In genomic region chr10:43818623-43819022, GRCm38 (mm10) we compare ENCODE assay signal across 20 mouse cellular contexts.
DNase-seq lines count a peak whose midpoint lies in the region; ATAC-seq and TF ChIP-seq lines count a peak whose summit lies in the region.
"Had no signal": no experiment of that assay in that cellular context is flagged by ENCODE, and none has a peak within 500 bp of the region (broad histone marks: within the 10 kb centered on the region; RNA-seq: fewer than 3 reads in every experiment).

No protein-coding gene starts in this region.

- H3K79me2 ChIP-seq in MEL (ENCODE audit: control insufficient read depth, insufficient read depth, low read length, poor library complexity): no peaks in the 10 kb centered on the region

- H3K27ac ChIP-seq in spleen, adult 2 months (ENCODE audit: insufficient read depth, low read length): peak overlapping the region; percentile 99
- no peak overlapping the region for H3K27ac ChIP-seq in MEL (ENCODE audit: control insufficient read depth, low read depth, low read length)
- H3K27ac ChIP-seq: embryonic facial prominence, embryonic 13.5 days; forebrain, embryonic 12.5 days; hindbrain, embryonic 12.5 days had no signal

- no peaks in the 10 kb centered on the region for H3K9me3 ChIP-seq in MEL (replicated peaks; ENCODE audit: insufficient read depth, low read length)
- H3K9me3 ChIP-seq: embryonic facial prominence, embryonic 13.5 days; forebrain, embryonic 12.5 days; G1E; heart, embryonic 12.5 days; hindbrain, embryonic 12.5 days had no signal

- no peak for TF ChIP-seq CTCF in spleen, adult 2 months (IDR thresholded peaks at IDR 0.05; ENCODE audit: extremely low read depth, insufficient read depth, insufficient read length, insufficient replicate concordance)
- TF ChIP-seq CTCF in MEL (IDR thresholded peaks at IDR 0.05 in 2 of 3, conservative IDR thresholded peaks at IDR 0.05 in 1 of 3; ENCODE audit: control insufficient read depth in 1 of 3, insufficient read depth in 1 of 3, low read depth in 2 of 3, low read length in 3 of 3, poor library complexity in 1 of 3, severe bottlenecking in 1 of 3): no peak

- no peak for TF ChIP-seq RAD21 in MEL (IDR thresholded peaks at IDR 0.05; ENCODE audit: low read depth, low read length)

- H3K36me3 ChIP-seq in spleen, adult 2 months (ENCODE audit: control insufficient read depth, insufficient read depth, low read length): no peaks in the 10 kb centered on the region
- H3K36me3 ChIP-seq in MEL (ENCODE audit: control insufficient read depth in 1 of 2, insufficient read depth in 2 of 2, low read length in 2 of 2): peaks cover 0 to 7% of the 10 kb centered on the region in 2 experiments; a peak in 2 of 4 replicates
- H3K36me3 ChIP-seq in splenic B cell, adult 2 months (ENCODE audit: control insufficient read depth, insufficient read depth, low read length, poor library complexity, severe bottlenecking): no peaks in the 10 kb centered on the region
- H3K36me3 ChIP-seq: embryonic facial prominence, embryonic 13.5 days; forebrain, embryonic 12.5 days; G1E; heart, embryonic 12.5 days; hindbrain, embryonic 12.5 days had no signal

- no peaks in the 10 kb centered on the region for H3K27me3 ChIP-seq in spleen, adult 2 months (ENCODE audit: control insufficient read depth, insufficient read depth, low read length)
- H3K27me3 ChIP-seq in MEL (ENCODE audit: control insufficient read depth in 1 of 2, insufficient read depth in 2 of 2, low read length in 2 of 2): no peaks in the 10 kb centered on the region
- H3K27me3 ChIP-seq in splenic B cell, adult 2 months (ENCODE audit: control insufficient read depth, insufficient read depth, low read length, poor library complexity, severe bottlenecking): no peaks in the 10 kb centered on the region; the same call in 1 of the 2 replicates
- H3K27me3 ChIP-seq: embryonic facial prominence, embryonic 13.5 days; forebrain, embryonic 12.5 days; heart, embryonic 12.5 days; hindbrain, embryonic 12.5 days had no signal

- DNase-seq in spleen, adult 2 months (ENCODE audit: low read depth in 1 of 2, low spot score in 2 of 2): peak in 1 of 2 experiments; percentile 57
- DNase-seq in spleen, postnatal 14 days (ENCODE audit: low spot score in 2 of 2): no peak
- peak; percentile 51 for DNase-seq in MEL (ENCODE audit: low read depth, low spot score)
- peak; percentile 72 for DNase-seq in splenic B cell, adult 2 months (ENCODE audit: low read depth, low spot score)
- no peak for DNase-seq in heart, postnatal 4 days
- DNase-seq in adrenal gland, postnatal 14 days: no peak
- DNase-seq: adrenal gland, postnatal 10 days; cerebellum, adult 2 months; cerebellum, postnatal 14 days; forebrain, postnatal 0 days; gastrocnemius, postnatal 14 days; heart, postnatal 36 days had no signal

- 7% methylated on average over 5 of the region's 5 CpGs for WGBS in spleen, adult 2 months

- H3K4me1 ChIP-seq in spleen, adult 2 months (ENCODE audit: control insufficient read depth, insufficient read depth, insufficient read length): peaks cover 24% of the 10 kb centered on the region
- peaks cover 6 to 10% of the 10 kb centered on the region in 2 experiments for H3K4me1 ChIP-seq in MEL (ENCODE audit: control insufficient read depth in 1 of 2, insufficient read depth in 2 of 2, low read length in 2 of 2)
- H3K4me1 ChIP-seq: embryonic facial prominence, embryonic 13.5 days; forebrain, embryonic 12.5 days; heart, embryonic 12.5 days; hindbrain, embryonic 12.5 days had no signal

- no peak overlapping the region for H3K4me3 ChIP-seq in spleen, adult 2 months (ENCODE audit: extremely low read depth, insufficient read depth, insufficient read length)
- peak overlapping the region in 1 of 2 experiments; percentile 18; a peak in 2 of 4 replicates for H3K4me3 ChIP-seq in MEL (ENCODE audit: control insufficient read depth in 1 of 2, insufficient read depth in 1 of 2, low read depth in 2 of 2, low read length in 2 of 2)
- H3K4me3 ChIP-seq: embryonic facial prominence, embryonic 13.5 days; forebrain, embryonic 12.5 days; heart, embryonic 12.5 days; hindbrain, embryonic 12.5 days had no signal

- peak; percentile 5; the same call in 1 of the 2 replicates for TF ChIP-seq POLR2A in spleen, adult 2 months (IDR thresholded peaks at IDR 0.05; ENCODE audit: low read depth, low read length)
- TF ChIP-seq POLR2A in MEL (IDR thresholded peaks at IDR 0.05; ENCODE audit: control insufficient read depth in 1 of 2, insufficient read depth in 1 of 2, low read depth in 1 of 2, low read length in 2 of 2, poor library complexity in 1 of 2): no peak

- H3K9ac ChIP-seq in MEL (ENCODE audit: control insufficient read depth, low read depth, low read length, poor library complexity, severe bottlenecking): no peak overlapping the region
- H3K9ac ChIP-seq: embryonic facial prominence, embryonic 13.5 days; forebrain, embryonic 12.5 days; forebrain, postnatal 0 days; heart, embryonic 12.5 days; hindbrain, embryonic 12.5 days had no signal

- 0 out of 2 replicates have a peak, but pooled peaks have one; percentile 47 for ATAC-seq in megakaryocyte, adult 5-6 weeks (ENCODE audit: poor library complexity, severe bottlenecking)
- ATAC-seq: forebrain, postnatal 0 days; hindbrain, embryonic 16.5 days; inflammation-experienced regulatory T-cells, adult 6 months had no signal

- TF ChIP-seq EP300 in MEL (IDR thresholded peaks at IDR 0.05; ENCODE audit: low read depth in 1 of 2, low read length in 2 of 2): peak; percentile 61 to 67

TF ChIP-seq in MEL, 35 proteins besides CTCF, POLR2A, EP300 and RAD21:
- TF ChIP-seq ZC3H11A (IDR thresholded peaks at IDR 0.05; ENCODE audit: low read depth, low read length) (no peak), ELF1 (IDR thresholded peaks at IDR 0.05; ENCODE audit: low read depth, low read length) (no peak), UBTF (IDR thresholded peaks at IDR 0.05; ENCODE audit: borderline replicate concordance, insufficient read depth, low read depth, low read length) (no peak), GATA1 (IDR thresholded peaks at IDR 0.05; ENCODE audit: low read depth, low read length) (peak; percentile 72), JUND (IDR thresholded peaks at IDR 0.05; ENCODE audit: low read depth, low read length) (no peak), RCOR1 (IDR thresholded peaks at IDR 0.05; ENCODE audit: low read depth, low read length) (peak; percentile 72; the same call in 1 of the 2 replicates), HCFC1 (IDR thresholded peaks at IDR 0.05; ENCODE audit: low read depth, low read length) (no peak), ZNF384 (IDR thresholded peaks at IDR 0.05; ENCODE audit: low read depth, low read length) (peak; percentile 88), NRF1 (IDR thresholded peaks at IDR 0.05; ENCODE audit: insufficient read depth, low read depth, low read length, poor library complexity, severe bottlenecking) (no peak), USF2 (IDR thresholded peaks at IDR 0.05; ENCODE audit: borderline replicate concordance in 1 of 2, insufficient read depth in 1 of 2, low read depth in 1 of 2, low read length in 2 of 2) (no peak), ZKSCAN1 (IDR thresholded peaks at IDR 0.05; ENCODE audit: low read depth, low read length) (no peak), ZMIZ1 (IDR thresholded peaks at IDR 0.05; ENCODE audit: low read depth, low read length) (no peak), MAFK (IDR thresholded peaks at IDR 0.05; ENCODE audit: borderline replicate concordance, low read depth, low read length) (no peak), MXI1 (IDR thresholded peaks at IDR 0.05; ENCODE audit: low read depth, low read length) (no peak), CHD1 (IDR thresholded peaks at IDR 0.05; ENCODE audit: low read depth, low read length) (no peak), MEF2A (IDR thresholded peaks at IDR 0.05; ENCODE audit: extremely low read depth, insufficient replicate concordance, low read depth, low read length, poor library complexity, severe bottlenecking) (no peak), BHLHE40 (IDR thresholded peaks at IDR 0.05; ENCODE audit: borderline replicate concordance, low read depth, low read length) (no peak; the same call in 1 of the 2 replicates), TAL1 (IDR thresholded peaks at IDR 0.05; ENCODE audit: low read length) (no peak), MYB (IDR thresholded peaks at IDR 0.05; ENCODE audit: low read depth, low read length) (no peak), USF1 (IDR thresholded peaks at IDR 0.05; ENCODE audit: low read depth, low read length) (no peak), NELFE (IDR thresholded peaks at IDR 0.05; ENCODE audit: low read depth, low read length) (no peak), TCF12 (IDR thresholded peaks at IDR 0.05; ENCODE audit: low read depth, low read length) (peak; percentile 51; the same call in 1 of the 2 replicates), ETS1 (IDR thresholded peaks at IDR 0.05; ENCODE audit: low read depth, low read length) (peak; percentile 62), MYC (IDR thresholded peaks at IDR 0.05; ENCODE audit: low read depth, low read length) (no peak), POLR2AphosphoS5 (IDR thresholded peaks at IDR 0.05; ENCODE audit: borderline replicate concordance, low read depth, low read length) (no peak), SIN3A (IDR thresholded peaks at IDR 0.05; ENCODE audit: low read length) (0 out of 2 replicates have a peak, but pooled peaks have one; percentile 43), POLR2AphosphoS2 (IDR thresholded peaks at IDR 0.05; ENCODE audit: low read length) (no peak), CHD2 (IDR thresholded peaks at IDR 0.05; ENCODE audit: low read length) (no peak), KAT2A (conservative IDR thresholded peaks at IDR 0.05; ENCODE audit: low read depth, low read length) (no peak), MAZ (IDR thresholded peaks at IDR 0.05; ENCODE audit: low read depth, low read length) (no peak), TBP (IDR thresholded peaks at IDR 0.05; ENCODE audit: low read depth, low read length) (no peak), E2F4 (IDR thresholded peaks at IDR 0.05; ENCODE audit: borderline replicate concordance, low read depth, low read length) (no peak), GABPA (IDR thresholded peaks at IDR 0.05; ENCODE audit: low read depth, low read length) (no peak), SMC3 (IDR thresholded peaks at IDR 0.05; ENCODE audit: low read depth, low read length) (peak; percentile 12; the same call in 1 of the 2 replicates), MAX (IDR thresholded peaks at IDR 0.05; ENCODE audit: low read length) (no peak)

Comparison
In these comparisons a context has a peak if more than half of its experiments do, and no peak if none do; other contexts are left out.
1. DNase-seq: peak in MEL (single experiment) and splenic B cell, adult 2 months (single experiment); none in spleen, postnatal 14 days (0 of 2), heart, postnatal 4 days (single experiment) and adrenal gland, postnatal 14 days (single experiment).